ENCODE assay signal across 15 mouse cellular contexts in genomic region chr12:99671866-99672191, GRCm38 (mm10).
DNase-seq lines count a peak whose midpoint lies in the region; ATAC-seq and TF ChIP-seq lines count a peak whose summit lies in the region.
"Had no signal": no experiment of that assay in that cellular context is flagged by ENCODE, and none has a peak within 500 bp of the region (broad histone marks: within the 10 kb centered on the region; RNA-seq: fewer than 3 reads in every experiment).

No protein-coding gene starts in this region.

- H3K9ac ChIP-seq in hindbrain, postnatal 0 days (replicated peaks; ENCODE audit: low read length): no peak overlapping the region
- H3K9ac ChIP-seq in stomach, postnatal 0 days (ENCODE audit: low read length): no peak overlapping the region
- H3K9ac ChIP-seq: embryonic facial prominence, embryonic 15.5 days; heart, embryonic 12.5 days; liver, embryonic 15.5 days had no signal

- WGBS in hindbrain, postnatal 0 days: 46% methylated on average over 4 of the region's 4 CpGs
- WGBS in hindbrain, embryonic 10.5 days: 79% methylated on average over 4 of the region's 4 CpGs
- 64% methylated on average over 4 of the region's 4 CpGs for WGBS in stomach, postnatal 0 days

- intact Hi-C loops in heart, postnatal 36 days (cut with DNase I): no loop called here

- peak overlapping the region; percentile 3; the same call in 1 of the 2 replicates for H3K27ac ChIP-seq in hindbrain, postnatal 0 days
- no peak overlapping the region for H3K27ac ChIP-seq in hindbrain, embryonic 10.5 days
- no peak overlapping the region for H3K27ac ChIP-seq in stomach, postnatal 0 days (replicated peaks)
- H3K27ac ChIP-seq: embryonic facial prominence, embryonic 15.5 days; liver, embryonic 15.5 days had no signal

- no peaks in the 10 kb centered on the region for H3K27me3 ChIP-seq in hindbrain, postnatal 0 days (ENCODE audit: insufficient read depth, low read length)
- H3K27me3 ChIP-seq in hindbrain, embryonic 10.5 days (ENCODE audit: insufficient read depth, poor library complexity, severe bottlenecking): no peaks in the 10 kb centered on the region
- H3K27me3 ChIP-seq in stomach, postnatal 0 days (ENCODE audit: control insufficient read depth, insufficient read depth, low read length): no peaks in the 10 kb centered on the region
- H3K27me3 ChIP-seq: CH12.LX; embryonic facial prominence, embryonic 15.5 days; heart, embryonic 12.5 days; liver, embryonic 15.5 days had no signal

- peaks cover 8% of the 10 kb centered on the region for H3K4me1 ChIP-seq in hindbrain, postnatal 0 days (ENCODE audit: insufficient read depth, low read length)
- peaks cover 18% of the 10 kb centered on the region for H3K4me1 ChIP-seq in hindbrain, embryonic 10.5 days (replicated peaks)
- H3K4me1 ChIP-seq in stomach, postnatal 0 days (replicated peaks; ENCODE audit: control insufficient read depth, insufficient read depth): no peaks in the 10 kb centered on the region
- H3K4me1 ChIP-seq: liver, embryonic 15.5 days had no signal

- no peaks in the 10 kb centered on the region for H3K36me3 ChIP-seq in hindbrain, postnatal 0 days (ENCODE audit: insufficient read depth, low read length)
- H3K36me3 ChIP-seq in hindbrain, embryonic 10.5 days: no peaks in the 10 kb centered on the region
- H3K36me3 ChIP-seq in stomach, postnatal 0 days (ENCODE audit: control insufficient read depth, insufficient read depth, low read length): no peaks in the 10 kb centered on the region
- H3K36me3 ChIP-seq: embryonic facial prominence, embryonic 15.5 days; heart, embryonic 12.5 days; liver, embryonic 15.5 days had no signal

- DNase-seq in cerebellum, postnatal 10 days: peak; percentile 61 to 70
- no peak for DNase-seq in cerebellum, postnatal 25 days
- DNase-seq in hindbrain, postnatal 0 days (ENCODE audit: low spot score): peak; percentile 43
- no peak for DNase-seq in hindbrain, embryonic 10.5 days (ENCODE audit: low spot score)
- DNase-seq in right cerebral cortex, adult 18-20 months: peak; percentile 10
- no peak for DNase-seq in right cerebral cortex, adult 2 months (ENCODE audit: low spot score in 2 of 2)
- peak; percentile 0 for DNase-seq in stomach, postnatal 0 days (ENCODE audit: low spot score)
- no peak for DNase-seq in heart, postnatal 36 days
- DNase-seq: cerebellum, adult 9-11 months; embryo, embryonic 11 days; thymus, adult 18-20 months had no signal

- no peak for TF ChIP-seq EP300 in stomach, postnatal 0 days (optimal IDR thresholded peaks at IDR 0.05)

- no peak overlapping the region for H3K4me2 ChIP-seq in hindbrain, postnatal 0 days (ENCODE audit: low read depth, low read length)
- H3K4me2 ChIP-seq in stomach, postnatal 0 days (replicated peaks; ENCODE audit: low read depth): no peak overlapping the region
- H3K4me2 ChIP-seq: embryonic facial prominence, embryonic 15.5 days; heart, embryonic 12.5 days; liver, embryonic 15.5 days had no signal

- no peaks in the 10 kb centered on the region for H3K9me3 ChIP-seq in hindbrain, postnatal 0 days (ENCODE audit: low read length)
- H3K9me3 ChIP-seq in hindbrain, embryonic 10.5 days: no peaks in the 10 kb centered on the region
- H3K9me3 ChIP-seq in stomach, postnatal 0 days (ENCODE audit: control insufficient read depth, low read length): no peaks in the 10 kb centered on the region
- H3K9me3 ChIP-seq: embryonic facial prominence, embryonic 15.5 days; heart, embryonic 12.5 days; liver, embryonic 15.5 days had no signal

- H3K4me3 ChIP-seq in hindbrain, postnatal 0 days (ENCODE audit: low read length): no peak overlapping the region
- no peak overlapping the region for H3K4me3 ChIP-seq in hindbrain, embryonic 10.5 days
- no peak overlapping the region for H3K4me3 ChIP-seq in stomach, postnatal 0 days (ENCODE audit: low read depth, low read length)
- H3K4me3 ChIP-seq: embryonic facial prominence, embryonic 15.5 days; heart, embryonic 12.5 days; liver, embryonic 15.5 days had no signal

- no peak for ATAC-seq in hindbrain, postnatal 0 days
- ATAC-seq in stomach, postnatal 0 days (ENCODE audit: low FRiP score, low TSS enrichment): no peak

- TF ChIP-seq CTCF in hindbrain, postnatal 0 days (IDR thresholded peaks at IDR 0.05; ENCODE audit: low read depth): no peak
- no peak for TF ChIP-seq CTCF in stomach, postnatal 0 days (IDR thresholded peaks at IDR 0.05; ENCODE audit: low read depth)

Comparison
In these comparisons a context has a peak if more than half of its experiments do, and no peak if none do; other contexts are left out.
1. DNase-seq: peak in cerebellum, postnatal 10 days (2 of 2), hindbrain, postnatal 0 days (single experiment), right cerebral cortex, adult 18-20 months (single experiment) and stomach, postnatal 0 days (single experiment); none in cerebellum, postnatal 25 days (0 of 2), hindbrain, embryonic 10.5 days (single experiment), right cerebral cortex, adult 2 months (0 of 2) and heart, postnatal 36 days (0 of 2).